Mouse (Mus musculus): ENCODE measurements around the gene Fkbp10. TPM values are rescaled to one million over a fixed set of nuclear protein-coding genes. Genes with fewer than 3 reads are reported as not detected.
A peak's percentile ranks its signal among the peaks of the same experiment; 100 is the strongest.

Gene Fkbp10
- polyA plus RNA-seq, 1 experiment from 2014 or later = 0.10 TPM

DNA sequence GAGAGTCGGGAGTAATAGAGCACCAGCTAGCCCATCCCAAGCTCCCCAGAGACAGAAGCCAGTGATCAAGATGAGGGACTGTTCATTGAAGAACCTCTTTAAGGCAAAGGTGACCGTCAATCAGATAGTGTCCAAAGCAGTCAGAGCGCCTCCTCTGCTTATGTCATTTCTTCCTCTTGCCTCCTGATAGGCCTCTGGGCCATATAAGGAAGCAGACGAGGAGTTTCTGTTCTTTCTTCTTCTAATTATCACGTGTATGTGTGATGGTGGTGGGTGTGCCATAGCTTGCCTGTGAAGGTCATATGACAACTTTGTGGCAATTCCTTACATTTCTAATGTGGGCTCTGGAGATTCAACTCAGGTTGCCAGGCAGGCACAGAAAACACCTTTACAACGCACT is 14.7 kb upstream of the Fkbp10 start:
- no peak for ATAC-seq
- H3K27me3 ChIP-seq = no peaks in the 10 kb centered on the region
- POLR2A ChIA-PET = no interaction called here
- TF ChIP-seq CTCF (IDR thresholded peaks at IDR 0.05) = no peak
- no peak for DNase-seq (ENCODE audit: low read depth, low spot score)
- in situ Hi-C loops (cut with MboI; ENCODE audit: low pct_unique_long_range_greater_than_20kb) = no loop called here
- CTCF ChIA-PET = interaction anchor here (0.7 to 1.3 kb wide), 2 partner anchors 9 to 74 kb away, joined by 3 read pairs; no protein-coding TSS in a partner anchor

DNA sequence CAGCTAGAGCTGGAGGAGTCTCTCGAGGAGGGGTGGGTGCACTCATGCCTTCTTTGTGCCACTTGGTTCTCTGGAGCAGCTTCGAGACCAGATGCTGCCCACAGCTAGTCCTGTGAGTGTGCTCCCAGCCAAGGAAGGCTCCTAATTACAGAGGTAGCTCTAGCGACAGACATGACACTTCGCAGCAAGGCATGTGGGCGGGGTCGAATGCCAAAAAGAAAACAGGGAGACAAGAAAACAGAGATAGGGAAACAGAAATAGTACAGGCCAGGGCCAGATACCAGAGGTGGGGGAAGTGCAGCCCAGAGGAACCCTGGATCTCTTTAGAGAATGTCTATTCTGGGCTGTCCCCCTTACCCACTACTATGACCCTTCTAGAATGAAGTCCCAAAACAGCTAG is 13.3 kb upstream of the Fkbp10 start:
- no peak for DNase-seq (ENCODE audit: low read depth, low spot score)
- ChIA-PET CTCF (interaction anchor here (1.2 kb wide), 1 partner anchor 22 kb away, joined by 3 read pairs; no protein-coding TSS in a partner anchor), POLR2A (no interaction called here)
- no peak for ATAC-seq
- in situ Hi-C loops (cut with MboI; ENCODE audit: low pct_unique_long_range_greater_than_20kb) = no loop called here
- TF ChIP-seq CTCF (IDR thresholded peaks at IDR 0.05) = no peak
- no peaks in the 10 kb centered on the region for H3K27me3 ChIP-seq

DNA sequence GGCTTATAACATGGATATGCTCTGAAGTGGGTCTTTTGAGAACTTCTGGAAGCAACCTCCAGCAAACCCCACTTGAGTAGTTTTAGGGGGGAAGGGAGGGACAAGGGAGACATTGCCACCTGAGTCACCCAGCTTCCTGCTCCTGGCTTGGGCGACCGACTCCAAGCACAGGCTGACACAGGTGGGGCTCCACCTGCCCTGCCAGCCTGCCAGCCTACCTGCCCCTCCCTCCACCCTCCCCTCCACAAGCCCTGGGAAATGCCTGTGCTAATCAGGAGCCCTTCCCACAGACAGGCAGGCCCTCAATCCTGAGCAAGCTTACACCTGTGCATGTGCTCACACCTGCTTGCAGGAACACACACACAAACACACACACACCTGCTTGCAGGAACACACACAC is 12.8 kb upstream of the Fkbp10 start:
- POLR2A ChIA-PET = no interaction called here
- CTCF ChIA-PET = interaction anchor here (1.2 kb wide), 1 partner anchor 22 kb away, joined by 3 read pairs; no protein-coding TSS in a partner anchor
- TF ChIP-seq CTCF (IDR thresholded peaks at IDR 0.05) = no peak
- ATAC-seq (no peak), DNase-seq (ENCODE audit: low read depth, low spot score) (no peak)
- in situ Hi-C loops (cut with MboI; ENCODE audit: low pct_unique_long_range_greater_than_20kb) = no loop called here
- H3K27me3 ChIP-seq = no peaks in the 10 kb centered on the region

DNA sequence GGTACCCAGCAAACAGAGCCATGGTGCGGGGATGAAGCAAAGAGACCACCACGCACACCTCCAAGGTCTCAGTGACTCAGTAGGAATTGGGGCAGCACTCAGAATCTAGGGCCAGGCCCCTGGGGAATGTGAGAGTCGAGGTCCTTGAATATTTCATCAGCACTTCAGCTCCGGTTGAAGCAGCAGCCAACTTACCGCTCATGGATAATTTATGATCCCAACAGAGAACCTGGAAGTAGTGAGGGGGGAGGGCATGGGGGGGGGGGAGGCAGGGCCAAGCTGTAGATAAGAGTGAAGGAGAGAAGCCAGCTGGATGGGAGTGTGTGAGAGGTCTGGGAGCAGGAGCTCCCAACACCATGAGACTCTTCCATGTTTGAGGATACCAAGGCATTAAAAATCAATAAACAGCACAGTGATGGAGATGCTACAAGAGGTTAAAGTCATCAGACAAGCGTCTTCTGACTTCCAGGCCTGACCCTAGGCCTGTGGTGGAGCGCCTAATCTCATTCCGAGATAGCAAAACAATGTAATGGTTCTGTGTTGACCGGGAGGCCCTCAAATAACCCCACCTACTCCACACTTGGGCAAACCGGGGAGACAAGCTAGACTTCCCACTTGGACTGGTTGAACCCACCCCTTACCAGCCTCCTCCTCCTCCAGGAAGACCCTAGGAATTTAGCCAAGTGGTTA is 11.9 kb upstream of the Fkbp10 start:
- ChIA-PET POLR2A (no interaction called here), CTCF (interaction anchor here (1.1 kb wide), 1 partner anchor 14 kb away, joined by 3 read pairs; no protein-coding TSS in a partner anchor)
- no peak for ATAC-seq
- no peak for TF ChIP-seq CTCF (IDR thresholded peaks at IDR 0.05)
- no peaks in the 10 kb centered on the region for H3K27me3 ChIP-seq
- in situ Hi-C loops (cut with MboI; ENCODE audit: low pct_unique_long_range_greater_than_20kb) = no loop called here
- no peak for DNase-seq (ENCODE audit: low read depth, low spot score)

DNA sequence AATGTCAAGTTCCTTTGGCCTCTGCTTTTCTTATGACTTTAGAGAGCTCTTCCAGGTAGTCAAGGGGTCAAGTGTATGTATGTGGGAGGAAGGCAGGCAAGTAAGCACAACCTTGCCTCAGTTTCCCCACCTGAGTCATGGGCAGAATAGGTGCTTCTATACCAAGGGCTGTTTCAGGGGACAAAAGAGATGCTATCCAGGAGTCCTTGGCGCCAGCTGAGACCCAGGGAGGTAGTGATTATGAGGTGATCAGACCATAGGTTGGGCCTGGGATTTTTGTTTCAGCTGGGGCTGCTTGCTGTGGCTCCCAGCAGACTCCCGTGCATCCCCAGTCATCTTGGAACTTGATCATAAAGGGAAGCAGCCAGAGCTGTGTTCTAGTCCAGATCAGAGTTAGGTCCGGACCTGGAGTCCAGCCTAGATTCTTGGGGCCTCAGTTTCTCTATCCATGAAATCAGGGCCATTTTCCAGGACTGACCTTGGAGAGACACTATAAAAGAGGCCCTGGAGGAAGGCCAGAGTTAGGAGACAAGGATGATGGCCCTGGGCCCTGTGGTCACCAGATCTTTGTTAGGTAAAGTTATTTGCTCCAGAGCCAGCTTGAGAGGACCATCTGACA is 10.9 kb upstream of the Fkbp10 start:
- DNase-seq (ENCODE audit: low read depth, low spot score) (no peak), ATAC-seq (no peak)
- POLR2A ChIA-PET = no interaction called here
- no peaks in the 10 kb centered on the region for H3K27me3 ChIP-seq
- CTCF ChIA-PET = interaction anchor here (0.7 to 1.1 kb wide), 2 partner anchors 9 to 15 kb away, joined by 3 read pairs; no protein-coding TSS in a partner anchor
- in situ Hi-C loops (cut with MboI; ENCODE audit: low pct_unique_long_range_greater_than_20kb) = loop anchor here (5.0 kb wide), 1 partner anchor 42 kb away; no protein-coding TSS in a partner anchor
- TF ChIP-seq CTCF (IDR thresholded peaks at IDR 0.05) = no peak

DNA sequence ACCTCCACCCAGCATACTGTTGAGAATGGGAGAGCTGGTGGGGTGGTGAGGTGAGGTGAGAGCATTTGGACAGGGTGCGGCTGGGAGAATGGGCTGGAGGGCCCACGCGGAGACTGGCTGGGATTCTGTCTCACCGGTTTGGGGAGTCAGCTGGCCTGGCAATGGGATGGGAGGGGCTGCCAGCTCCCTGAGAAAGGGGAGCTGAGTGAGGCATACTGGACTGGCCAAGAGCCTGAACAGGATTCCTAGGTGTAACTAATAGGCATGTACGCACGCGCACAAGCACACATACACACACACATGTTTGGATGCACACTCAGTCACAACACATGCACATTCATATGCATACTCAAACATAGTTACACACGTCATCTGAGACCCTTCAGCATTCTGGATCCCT is 9.2 kb upstream of the Fkbp10 start:
- ATAC-seq = no peak
- no peak for DNase-seq (ENCODE audit: low read depth, low spot score)
- TF ChIP-seq CTCF (IDR thresholded peaks at IDR 0.05) = no peak
- POLR2A ChIA-PET = no interaction called here
- CTCF ChIA-PET = interaction anchor here (2.7 kb wide), 1 partner anchor 44 kb away, joined by 13 read pairs; no protein-coding TSS in a partner anchor
- in situ Hi-C loops (cut with MboI; ENCODE audit: low pct_unique_long_range_greater_than_20kb) = loop anchor here (5.0 kb wide), 1 partner anchor 44 kb away; no protein-coding TSS in a partner anchor
- no peaks in the 10 kb centered on the region for H3K27me3 ChIP-seq

DNA sequence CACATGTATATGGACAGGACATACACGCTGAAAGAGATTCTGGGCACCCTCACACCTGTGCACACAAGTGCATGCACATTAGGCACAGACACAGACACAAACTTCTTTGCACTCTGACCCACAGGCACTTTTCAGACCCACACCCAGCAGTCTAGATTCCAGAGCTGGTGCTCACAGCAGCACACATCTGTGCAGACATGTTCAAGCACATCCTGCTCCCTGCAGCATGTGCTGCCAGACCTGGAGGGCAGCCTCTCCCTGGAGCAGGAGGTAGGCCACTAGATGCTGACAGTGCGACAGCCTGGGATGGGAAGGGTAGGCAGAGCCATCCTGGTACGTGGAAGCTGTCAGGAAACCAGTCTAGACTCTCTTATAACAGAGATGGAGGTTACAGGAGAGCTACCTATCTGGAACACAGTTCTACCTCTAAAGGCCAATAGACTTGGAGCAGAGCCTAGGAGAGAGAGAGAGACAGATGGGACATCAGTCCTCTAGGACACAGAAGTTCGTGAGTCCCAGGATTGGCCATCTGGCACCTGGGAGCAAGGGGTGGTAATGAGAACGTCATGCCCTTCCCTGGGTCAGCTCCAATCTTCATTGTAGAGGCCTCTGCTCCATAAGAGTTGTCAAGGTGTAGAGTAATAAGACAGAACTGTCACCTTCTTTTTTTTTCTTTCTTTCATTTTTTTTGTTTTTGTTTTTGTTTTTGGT is 8.3 kb upstream of the Fkbp10 start:
- ATAC-seq = no peak
- in situ Hi-C loops (cut with MboI; ENCODE audit: low pct_unique_long_range_greater_than_20kb) = loop anchor here (5.0 kb wide), 1 partner anchor 45 kb away; no protein-coding TSS in a partner anchor
- no peak for TF ChIP-seq CTCF (IDR thresholded peaks at IDR 0.05)
- no peak for DNase-seq (ENCODE audit: low read depth, low spot score)
- no peaks in the 10 kb centered on the region for H3K27me3 ChIP-seq
- ChIA-PET POLR2A (interaction anchor here (1.1 kb wide), 1 partner anchor 40 kb away, joined by 3 read pairs; no protein-coding TSS in a partner anchor), CTCF (interaction anchor here (0.7 to 2.7 kb wide), 7 partner anchors 10 to 48 kb away, joined by 3 to 13 read pairs (median 8); partner anchors contain the start of gene Jup)

DNA sequence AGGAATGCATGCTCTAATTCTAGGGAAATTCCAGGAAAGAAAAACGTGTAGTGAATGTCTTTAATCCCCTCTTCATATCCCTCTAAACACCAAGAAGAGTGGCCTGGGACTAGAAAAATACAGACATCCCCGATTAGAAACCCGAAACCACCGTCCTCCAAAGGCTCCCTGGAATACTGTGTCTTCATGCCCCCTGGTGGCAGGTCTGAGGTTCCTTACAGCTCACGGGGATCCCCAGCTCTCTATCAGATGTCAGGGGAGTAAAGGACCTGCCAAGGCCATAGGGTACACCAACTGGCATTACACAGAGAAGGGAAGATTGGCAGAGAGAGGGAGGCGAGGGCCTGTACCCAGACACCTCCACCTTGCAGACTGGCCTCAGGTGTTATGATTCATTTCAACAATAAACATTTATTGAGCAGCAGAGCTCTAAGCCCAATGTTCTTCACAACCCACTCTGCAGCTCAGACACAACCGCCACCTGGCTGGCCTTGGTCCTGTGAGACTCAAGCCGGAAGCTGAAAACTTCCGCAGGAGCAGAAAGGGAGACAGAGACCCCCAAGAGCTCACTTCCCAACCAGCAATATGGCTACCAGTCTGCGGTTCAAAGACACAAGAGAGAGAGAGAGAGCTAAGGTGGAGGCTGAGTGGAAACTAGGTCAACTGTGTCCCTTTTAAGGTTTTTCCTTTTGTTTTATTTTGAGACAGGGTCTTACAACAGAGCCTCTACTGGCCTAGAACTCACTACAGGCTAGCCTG is 7.2 kb upstream of the Fkbp10 start:
- no peaks in the 10 kb centered on the region for H3K27me3 ChIP-seq
- in situ Hi-C loops (cut with MboI; ENCODE audit: low pct_unique_long_range_greater_than_20kb) = loop anchor here (5.0 kb wide), 1 partner anchor 46 kb away; no protein-coding TSS in a partner anchor
- no peak for DNase-seq (ENCODE audit: low read depth, low spot score)
- peak; percentile 92 for TF ChIP-seq CTCF (IDR thresholded peaks at IDR 0.05)
- ChIA-PET POLR2A (interaction anchor here (0.6 to 1.1 kb wide), 2 partner anchors 10 to 41 kb away, joined by 3 read pairs; partner anchors contain the start of gene Jup), CTCF (interaction anchor here (1.0 to 2.7 kb wide), 8 partner anchors 11 to 49 kb away, joined by 3 to 13 read pairs (median 7); partner anchors contain the start of gene Jup)
- ATAC-seq = no peak

DNA sequence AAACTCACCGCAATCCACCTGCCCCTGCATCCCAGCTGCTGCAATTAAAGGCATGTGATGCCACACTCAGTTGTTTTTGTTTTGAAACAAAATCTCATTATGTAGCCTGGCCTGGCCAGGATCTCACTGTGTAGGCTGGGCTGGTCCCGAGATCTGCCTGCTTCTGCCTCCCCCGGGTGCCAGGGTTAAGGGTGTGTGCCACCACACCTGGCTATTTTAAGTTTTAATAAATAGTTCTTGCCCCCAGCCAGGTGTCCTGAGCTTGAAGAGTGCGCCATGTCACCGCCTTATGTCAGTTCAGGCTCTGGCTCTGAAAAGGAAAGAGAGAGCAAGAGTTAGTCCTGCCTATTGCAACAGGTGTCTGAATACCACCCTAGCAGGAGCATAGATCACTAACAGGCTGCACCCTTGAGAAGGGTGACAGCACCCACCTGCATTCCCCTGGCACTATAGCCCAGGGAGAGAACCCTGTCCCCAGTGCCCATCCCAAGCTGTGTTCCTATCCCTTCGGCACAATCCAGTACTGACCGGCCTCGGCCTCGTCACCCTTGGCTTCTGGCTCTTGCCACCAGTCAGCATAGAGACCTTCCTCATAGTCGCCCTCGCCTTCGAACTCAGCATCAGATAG is 6.5 kb upstream of the Fkbp10 start:
- ChIA-PET POLR2A (no interaction called here), CTCF (interaction anchor here (1.0 to 2.7 kb wide), 7 partner anchors 12 to 50 kb away, joined by 3 to 13 read pairs (median 8); partner anchors contain the start of gene Jup)
- no peaks in the 10 kb centered on the region for H3K27me3 ChIP-seq
- DNase-seq (ENCODE audit: low read depth, low spot score) (no peak), ATAC-seq (no peak)
- in situ Hi-C loops (cut with MboI; ENCODE audit: low pct_unique_long_range_greater_than_20kb) = loop anchor here (5.0 kb wide), 1 partner anchor 47 kb away; no protein-coding TSS in a partner anchor
- TF ChIP-seq CTCF (IDR thresholded peaks at IDR 0.05) = no peak
